Mouse (Mus musculus): Measurements from ENCODE around the gene Sec23ip. TPM values are rescaled to one million over a fixed set of nuclear protein-coding genes. Genes with fewer than 3 reads are reported as not detected.

Gene Sec23ip
- total RNA-seq, 2 experiments from 2014 or later = 34.7 to 35.3 TPM

DNA sequence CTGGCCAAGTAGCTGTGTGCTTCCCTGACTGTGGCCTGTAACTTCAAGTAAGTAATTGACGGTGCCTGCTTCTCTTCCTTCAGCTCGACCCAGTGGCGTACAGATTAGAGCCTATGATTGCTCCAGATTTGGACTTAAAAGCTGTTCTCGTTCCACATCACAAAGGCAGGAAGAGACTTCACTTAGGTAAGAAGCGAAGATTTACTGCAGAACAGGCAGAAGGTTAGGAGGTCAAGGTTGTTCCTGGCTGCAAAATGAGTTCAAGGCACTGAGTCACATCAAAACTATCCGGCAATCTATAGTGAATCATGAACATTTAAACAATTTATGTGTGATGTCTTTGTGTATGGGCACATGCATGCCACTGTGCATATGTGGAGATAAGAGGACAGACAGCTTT lies 32.5 kb downstream of the Sec23ip start:
- intact Hi-C loops (cut with DNase I) = loop anchor here (5.0 kb wide), 1 partner anchor 840 kb away; no protein-coding TSS in a partner anchor
- DNase-seq = no peak

DNA sequence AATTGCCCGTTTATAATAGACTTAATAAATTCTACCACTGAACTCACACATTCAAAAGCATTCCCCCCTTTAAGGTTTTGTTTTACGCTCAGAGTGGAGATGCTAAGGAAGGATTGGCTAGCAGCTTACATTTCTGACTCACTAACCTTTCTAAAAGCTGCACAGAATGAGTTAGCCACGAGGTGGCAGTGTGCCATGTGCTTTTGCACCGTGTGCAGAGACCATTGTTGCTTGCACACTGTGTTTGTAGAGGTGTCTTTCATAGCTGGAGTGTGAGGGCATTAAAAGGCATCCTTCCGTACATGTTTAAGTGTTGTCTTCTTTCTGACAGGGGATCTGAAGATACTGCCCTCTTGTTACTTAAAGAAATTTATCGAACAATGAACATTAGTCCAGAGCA lies 34.6 kb downstream of the Sec23ip start:
- peak; percentile 62 for DNase-seq
- intact Hi-C loops (cut with DNase I) = loop anchor here (5.0 kb wide), 1 partner anchor 838 kb away; no protein-coding TSS in a partner anchor

DNA sequence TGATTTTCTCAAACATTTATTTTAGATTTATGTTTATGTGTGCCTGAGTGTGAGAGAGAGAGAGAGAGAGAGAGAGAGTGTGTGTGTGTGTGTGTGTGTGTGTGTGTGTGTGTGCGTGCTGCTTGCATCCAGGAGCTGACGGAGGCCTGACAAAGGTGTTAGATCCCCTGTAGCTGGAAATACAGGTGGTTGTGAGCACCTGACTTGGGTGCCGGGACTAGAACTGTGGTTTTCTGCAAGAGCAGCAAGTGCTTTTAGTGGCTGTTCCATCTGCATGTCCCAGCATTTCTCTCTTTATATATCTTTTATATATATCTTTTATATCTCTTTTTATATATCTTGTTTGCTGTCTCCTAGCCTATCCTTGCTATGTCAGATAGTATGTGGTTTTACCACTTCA lies 37.1 kb downstream of the Sec23ip start:
- intact Hi-C loops (cut with DNase I) = no loop called here
- DNase-seq = no peak

DNA sequence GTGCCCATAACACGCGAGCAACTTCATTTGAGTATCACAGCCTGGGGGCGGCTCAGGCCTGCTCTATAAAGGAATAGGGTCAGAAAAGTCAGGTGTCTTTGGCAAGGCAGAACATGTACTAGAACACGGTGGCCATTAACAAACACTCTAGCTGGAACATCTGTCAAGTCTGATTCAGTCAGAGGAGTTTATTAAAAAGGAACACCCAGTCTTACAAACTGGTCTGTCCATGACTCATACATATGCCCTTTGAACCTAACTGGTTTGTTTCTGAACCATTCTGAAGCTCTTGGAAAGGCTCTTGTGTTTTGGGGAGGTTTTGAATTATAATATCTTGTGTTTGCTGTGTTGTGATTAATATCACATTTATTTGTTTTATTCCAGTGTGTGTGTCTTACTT lies 45.3 kb downstream of the Sec23ip start:
- intact Hi-C loops (cut with DNase I) = no loop called here
- DNase-seq = no peak

DNA sequence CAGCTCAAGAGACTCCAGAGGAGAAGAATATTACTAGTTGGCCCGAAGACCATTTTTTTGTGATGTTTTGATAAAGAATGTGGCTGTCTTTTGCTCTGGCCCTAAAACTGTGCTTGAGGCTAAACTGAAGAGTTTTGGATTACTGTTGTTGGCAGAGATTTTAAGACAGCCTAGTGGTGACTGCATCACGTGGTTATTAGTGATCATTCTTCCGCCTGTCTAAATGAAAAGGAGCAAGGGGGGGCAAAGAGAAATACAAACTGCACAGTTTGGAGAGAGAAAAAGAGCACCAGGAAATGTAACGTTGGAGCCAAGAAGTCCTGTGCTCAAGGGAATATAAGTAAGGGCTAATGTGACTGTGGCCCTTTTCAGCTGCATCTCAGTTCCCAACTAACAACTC lies 48.7 kb downstream of the Sec23ip start:
- intact Hi-C loops (cut with DNase I) = no loop called here
- DNase-seq = no peak

DNA sequence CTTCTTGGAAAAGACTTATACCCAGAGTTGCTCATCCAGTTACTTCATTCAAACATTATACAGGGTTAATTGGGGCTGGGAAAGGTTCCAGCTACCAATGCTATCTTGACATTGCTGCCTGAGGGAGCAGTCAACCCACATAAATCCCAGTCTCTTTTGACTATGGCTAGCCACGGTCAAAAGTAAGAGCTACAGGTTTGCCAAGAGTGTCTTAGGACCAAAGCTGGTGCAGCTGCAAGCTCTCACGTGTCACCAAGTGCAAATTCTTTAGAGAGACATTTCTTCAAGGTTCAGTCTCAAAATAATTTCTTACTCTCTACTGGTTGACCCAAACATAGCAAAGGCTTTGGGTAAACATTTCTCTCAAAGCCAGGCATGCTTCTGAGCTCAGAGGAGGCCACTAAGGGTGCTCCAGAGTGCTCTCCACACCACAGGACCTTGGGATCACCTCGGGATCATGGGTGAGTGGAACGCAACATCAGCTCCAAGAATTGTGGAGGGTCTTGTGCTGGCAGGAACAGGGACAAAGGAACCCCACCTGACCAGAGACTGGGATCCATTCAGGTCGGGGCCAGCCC lies 80.3 kb downstream of the Sec23ip start:
- intact Hi-C loops (cut with DNase I) = no loop called here
- DNase-seq = no peak

DNA sequence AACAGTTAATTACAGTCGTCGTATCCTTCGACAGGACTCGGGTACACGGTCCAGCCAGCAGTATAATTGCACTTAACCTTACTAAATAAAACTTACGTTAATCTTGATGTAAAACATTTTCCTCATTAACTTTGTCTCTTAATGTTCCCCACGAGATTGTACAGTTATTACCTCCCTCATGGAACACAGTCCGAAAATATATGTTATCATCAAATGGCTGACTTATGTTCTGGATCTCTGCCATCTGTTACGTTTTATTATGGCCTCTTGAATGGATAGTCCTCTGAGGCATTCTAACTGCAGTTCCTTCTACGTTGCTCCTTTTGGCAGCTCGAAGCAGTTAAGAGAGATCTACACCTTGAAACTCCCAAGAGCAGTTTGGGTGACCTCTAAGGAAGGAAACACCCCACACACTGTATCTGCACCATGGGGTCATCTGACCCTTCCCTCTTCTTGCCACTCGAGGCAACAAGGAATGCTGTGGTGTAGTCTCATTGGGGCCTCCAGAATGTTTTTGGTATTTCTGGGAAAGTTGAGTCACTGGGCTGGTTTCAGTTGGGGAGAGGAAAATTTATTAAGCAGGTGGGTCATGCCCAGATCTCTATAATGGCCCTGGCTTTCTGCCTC lies 87.8 kb downstream of the Sec23ip start:
- intact Hi-C loops (cut with DNase I) = no loop called here
- no peak for DNase-seq

DNA sequence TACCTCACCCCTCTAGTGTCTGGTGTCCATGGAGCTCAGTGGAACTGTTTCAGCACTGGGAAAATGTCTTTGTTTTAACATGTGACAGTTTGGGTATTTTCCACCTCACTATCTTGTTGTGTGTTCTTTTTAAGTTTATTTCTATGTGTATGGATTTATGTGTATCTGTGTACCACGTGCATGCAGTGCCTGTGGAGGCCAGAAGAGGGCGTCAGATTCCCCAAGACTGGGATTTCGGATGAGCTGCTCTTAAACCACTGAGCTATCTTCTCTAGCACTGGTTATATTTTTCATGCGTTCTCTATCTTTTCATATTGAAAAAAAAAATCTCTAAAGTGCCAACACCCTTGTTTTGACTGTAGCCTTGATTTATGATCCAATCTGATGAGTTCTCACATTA lies 88.5 kb downstream of the Sec23ip start:
- no peak for DNase-seq
- intact Hi-C loops (cut with DNase I) = no loop called here

Small RNA genes within 50 kb of the gene (microRNA-seq; reads per million reads assigned to microRNA genes)
- gene Gm25778 = not detected

Other genes with a start within 250 kb of the Sec23ip start
- gene Bag3, start 221.3 kb upstream of the Sec23ip start, total RNA-seq (2021) = 1 to 10 TPM; 3.8 to 4.4 TPM
- gene Inpp5f, start 133.6 kb upstream of the Sec23ip start, total RNA-seq (2021) = 100 to 1,000 TPM; 275 to 323 TPM
- 10 to 100 TPM; 45.6 to 51.3 TPM for gene Mcmbp, start 4.4 kb upstream of the Sec23ip start, total RNA-seq (2021)